Mouse (Mus musculus) lung, embryonic 16.5 days (tissue): ENCODE measurements around the gene Ppp1r9a. TPM values are rescaled to one million over a fixed set of nuclear protein-coding genes. Genes with fewer than 3 reads are reported as not detected.
A peak's percentile ranks its signal among the peaks of the same experiment; 100 is the strongest.
"Not testable (repeated sequence)": the region's sequence is repeated elsewhere in the genome, so short reads cannot be mapped to it uniquely, and the experiment has no call there.

Experiments used
- ATAC-seq: fragments of 200-750 bp; cut with Nextera tagmentation; 2 replicates; pipeline ENCODE4 v1.8.0; 2017; ENCODE audit warnings: low read depth, mild to moderate bottlenecking, moderate library complexity
- H3K27ac ChIP-seq: fragments of 300-500 bp; sonication (generic); 2 replicates; pipeline ENCODE4 v1.5.1; 2014; ENCODE audit warnings: mild to moderate bottlenecking, control low read depth, low read length
- H3K27me3 ChIP-seq: fragments of 300-500 bp; sonication (generic); 2 replicates; pipeline ENCODE4 v1.6.1; 2014; ENCODE audit warnings: low read depth, low read length, mixed read lengths; ENCODE audit not compliant: control insufficient read depth, insufficient read depth
- H3K36me3 ChIP-seq: fragments of 300-500 bp; sonication (generic); 2 replicates; pipeline ENCODE4 v1.6.1; 2014; ENCODE audit warnings: low read length; ENCODE audit not compliant: control insufficient read depth, insufficient read depth
- H3K4me1 ChIP-seq: fragments of 300-500 bp; sonication (generic); replicated peaks from 2 replicates; pipeline ENCODE4 v1.6.1; 2014; ENCODE audit warnings: low read length, mixed read lengths; ENCODE audit not compliant: control insufficient read depth, insufficient read depth
- H3K4me2 ChIP-seq: fragments of 300-500 bp; sonication (generic); 2 replicates; pipeline ENCODE4 v1.6.1; 2014; ENCODE audit warnings: low read depth, low read length, control low read depth
- H3K4me3 ChIP-seq: fragments of 300-500 bp; sonication (generic); 2 replicates; pipeline ENCODE4 v1.5.1; 2014; ENCODE audit warnings: mild to moderate bottlenecking, low read length, control low read depth
- H3K9ac ChIP-seq: fragments of 300-500 bp; sonication (generic); 2 replicates; pipeline ENCODE4 v1.6.1; 2014; ENCODE audit warnings: low read length, control low read depth
- H3K9me3 ChIP-seq: fragments of 300-500 bp; sonication (generic); 2 replicates; pipeline ENCODE4 v1.6.1; 2016; ENCODE audit warnings: low read length; ENCODE audit not compliant: control insufficient read depth
- WGBS: fragments of 180-500 bp; shearing (Covaris S2); extraction: QIAGEN DNeasy Blood & Tissue Kit; methylation state at CpG from one replicate; pipeline ENCODE4 v1.1.7; 2014; 5-methylcytosine and 5-hydroxymethylcytosine counted together
- polyA plus RNA-seq: library from polyadenylated mRNA; unstranded; fragments of >200 nt; fragmentation: Nextera tagmentation; extraction: Ambion mirVana; gene quantifications from 2 replicates; pipeline ENCODE4 v1.2.1, GENCODE M21; 2015

The Ppp1r9a gene
- polyA plus RNA-seq, 1 experiment from 2014 or later: 15.4 TPM

DNA sequence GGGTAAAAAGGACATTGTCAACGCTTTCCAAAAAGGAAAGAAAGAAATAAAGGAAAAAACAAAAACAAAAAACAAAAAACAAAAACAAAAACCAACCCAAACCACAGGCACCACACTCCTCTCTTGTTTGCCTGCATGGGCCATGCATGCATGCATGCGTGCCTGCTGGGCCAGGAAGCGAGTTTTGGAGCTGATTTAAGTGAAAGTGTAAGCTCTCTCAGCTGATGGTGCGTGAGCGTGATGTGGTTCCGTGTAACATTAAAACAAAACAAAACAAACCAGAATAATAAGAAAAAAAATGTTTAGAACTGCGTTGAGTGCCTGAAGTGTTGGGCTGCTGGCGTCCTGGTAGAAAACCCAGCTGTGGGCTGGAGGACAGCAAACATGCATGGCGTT, 1.3 kb downstream of the Ppp1r9a start:
- H3K9me3 ChIP-seq: no peaks in the 10 kb centered on the region
- peak overlapping the region; percentile 86 for H3K9ac ChIP-seq
- no peaks in the 10 kb centered on the region for H3K27me3 ChIP-seq
- peak overlapping the region; percentile 89 for H3K27ac ChIP-seq
- no peaks in the 10 kb centered on the region for H3K36me3 ChIP-seq
- peaks cover 4% of the 10 kb centered on the region; the same call in 1 of the 2 replicates for H3K4me1 ChIP-seq
- peak overlapping the region; percentile 69 for H3K4me3 ChIP-seq
- ATAC-seq: peak; percentile 14; the same call in 1 of the 2 replicates
- under 1% methylated on average over 9 of the region's 9 CpGs for WGBS
- peak overlapping the region; percentile 66 for H3K4me2 ChIP-seq

DNA sequence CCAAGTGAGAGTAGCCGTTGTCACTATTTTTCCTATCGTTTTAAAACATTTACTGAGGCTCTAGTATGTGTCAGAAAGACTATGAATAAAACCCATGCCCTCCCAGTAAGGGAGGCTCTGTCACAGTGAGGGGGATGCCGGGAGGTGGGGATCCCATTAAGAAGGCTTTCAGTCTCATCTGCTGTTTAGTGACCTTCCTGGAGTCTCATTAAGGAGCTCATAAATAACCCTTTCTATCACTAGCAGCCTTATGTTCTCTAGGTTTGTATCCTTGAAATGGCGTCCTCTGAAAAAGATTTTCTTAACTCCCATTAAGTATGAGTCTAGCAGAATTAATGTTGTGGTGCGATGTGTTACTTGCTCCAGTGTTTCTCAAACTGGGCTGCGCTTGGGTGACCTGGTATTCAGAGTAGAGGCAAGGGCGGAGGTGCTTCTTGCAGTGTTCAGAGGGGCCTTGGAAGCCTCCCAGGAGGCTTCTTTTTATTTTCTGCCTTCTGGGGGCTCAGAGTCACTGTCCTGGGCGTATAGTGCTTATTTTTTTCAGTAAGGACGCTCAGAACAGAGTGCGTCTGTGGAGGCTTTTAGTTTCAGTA, 7.4 kb downstream of the Ppp1r9a start:
- no peak overlapping the region for H3K27ac ChIP-seq
- no peak overlapping the region for H3K4me3 ChIP-seq
- peaks cover 7% of the 10 kb centered on the region for H3K4me1 ChIP-seq
- no peaks in the 10 kb centered on the region for H3K27me3 ChIP-seq
- WGBS: 67% methylated on average over 10 of the region's 10 CpGs
- H3K4me2 ChIP-seq: no peak overlapping the region
- H3K9me3 ChIP-seq: no peaks in the 10 kb centered on the region
- H3K9ac ChIP-seq: no peak overlapping the region; the same call in 1 of the 2 replicates
- no peak for ATAC-seq
- no peaks in the 10 kb centered on the region for H3K36me3 ChIP-seq

DNA sequence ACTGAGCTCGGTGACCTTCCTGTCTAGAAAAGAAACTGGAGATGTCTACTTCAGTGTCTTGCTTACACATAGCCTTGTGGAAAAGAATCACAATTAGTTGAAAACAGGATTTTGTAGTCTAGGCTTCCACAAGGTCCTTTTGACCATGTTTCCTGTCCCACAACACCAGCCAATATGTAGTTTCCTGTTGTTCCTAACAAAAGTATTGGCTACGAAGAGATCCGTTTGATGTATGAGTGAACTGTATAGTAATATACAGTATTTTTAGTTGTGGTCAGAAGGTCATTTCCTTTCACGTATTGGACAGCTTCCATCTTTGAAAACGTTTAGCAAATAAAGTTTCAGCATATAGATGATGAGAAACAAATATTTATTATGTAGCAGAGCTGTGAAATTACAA, 15.8 kb downstream of the Ppp1r9a start:
- H3K27ac ChIP-seq: peak overlapping the region; percentile 68
- peak; percentile 56 for ATAC-seq

DNA sequence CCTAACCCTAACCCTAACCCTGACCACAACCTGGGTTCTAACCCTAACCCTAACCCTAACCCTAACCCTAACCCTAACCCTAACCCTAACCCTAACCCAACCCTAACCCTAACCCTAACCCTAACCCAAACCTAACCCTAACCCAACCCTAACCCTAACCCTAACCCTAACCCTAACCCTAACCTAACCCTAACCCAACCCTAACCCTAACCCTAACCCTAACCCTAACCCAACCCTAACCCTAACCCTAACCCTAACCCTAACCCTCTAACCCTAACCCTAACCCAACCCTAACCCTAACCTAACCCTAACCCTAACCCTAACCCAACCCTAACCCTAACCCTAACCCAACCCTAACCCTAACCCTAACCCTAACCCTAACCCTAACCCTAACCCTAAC, 21.1 kb downstream of the Ppp1r9a start:
- H3K4me2 ChIP-seq, H3K27me3 ChIP-seq, H3K4me1 ChIP-seq, H3K4me3 ChIP-seq, H3K36me3 ChIP-seq, H3K27ac ChIP-seq, H3K9me3 ChIP-seq, H3K9ac ChIP-seq: not testable (repeated sequence)
- ATAC-seq: peak; percentile 52; the same call in 1 of the 2 replicates

More for the DNA sequence above, 15.8 kb downstream of the Ppp1r9a start:
- no peak overlapping the region for H3K4me2 ChIP-seq
- H3K36me3 ChIP-seq: peaks cover 7% of the 10 kb centered on the region
- H3K9ac ChIP-seq: no peak overlapping the region
- no peak overlapping the region for H3K4me3 ChIP-seq
- H3K4me1 ChIP-seq: no peaks in the 10 kb centered on the region
- no peaks in the 10 kb centered on the region for H3K27me3 ChIP-seq
- H3K9me3 ChIP-seq: no peaks in the 10 kb centered on the region
- 46% methylated on average over 5 of the region's 5 CpGs for WGBS

DNA sequence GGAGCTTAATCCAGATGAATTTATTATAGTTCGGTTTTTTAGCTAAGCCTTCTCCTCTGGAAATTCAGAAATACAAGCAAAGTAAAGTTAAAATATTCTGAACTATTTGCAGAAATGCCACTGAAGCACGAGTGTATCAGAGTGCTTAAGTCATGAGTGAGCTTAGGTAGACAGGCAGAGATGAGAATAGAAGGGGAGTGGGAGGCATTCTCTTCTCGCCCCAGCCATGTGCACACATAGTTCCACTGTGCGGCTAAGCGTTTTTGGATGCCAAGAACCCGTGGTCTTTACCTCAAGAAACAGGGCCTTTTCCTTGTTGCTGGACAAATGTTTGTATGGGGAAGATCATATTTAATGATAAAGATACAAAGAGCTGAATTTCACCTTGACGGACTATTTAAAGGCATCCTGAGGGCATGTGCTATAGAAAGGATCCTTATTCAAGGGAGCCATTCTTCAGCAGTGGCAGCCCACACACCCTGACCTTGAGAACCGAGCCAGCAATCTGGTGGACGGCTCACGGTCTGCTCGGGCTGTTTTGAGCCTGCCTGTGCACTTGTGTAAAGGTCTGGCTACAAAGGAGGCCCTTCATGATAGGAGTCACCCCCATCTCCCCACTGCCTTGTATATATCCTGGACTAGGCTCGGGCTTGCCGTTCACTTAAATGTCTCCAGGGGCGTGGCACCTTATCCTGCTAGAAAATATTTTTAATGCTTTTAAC, 23.4 kb downstream of the Ppp1r9a start:
- Histone ChIP-seq H3K36me3 (no peaks in the 10 kb centered on the region), H3K9me3 (no peaks in the 10 kb centered on the region), H3K4me3 (no peak overlapping the region), H3K27ac (no peak overlapping the region), H3K4me1 (no peaks in the 10 kb centered on the region), H3K4me2 (no peak overlapping the region), H3K27me3 (no peaks in the 10 kb centered on the region), H3K9ac (no peak overlapping the region)
- 54% methylated on average over 14 of the region's 14 CpGs for WGBS
- ATAC-seq: no peak

DNA sequence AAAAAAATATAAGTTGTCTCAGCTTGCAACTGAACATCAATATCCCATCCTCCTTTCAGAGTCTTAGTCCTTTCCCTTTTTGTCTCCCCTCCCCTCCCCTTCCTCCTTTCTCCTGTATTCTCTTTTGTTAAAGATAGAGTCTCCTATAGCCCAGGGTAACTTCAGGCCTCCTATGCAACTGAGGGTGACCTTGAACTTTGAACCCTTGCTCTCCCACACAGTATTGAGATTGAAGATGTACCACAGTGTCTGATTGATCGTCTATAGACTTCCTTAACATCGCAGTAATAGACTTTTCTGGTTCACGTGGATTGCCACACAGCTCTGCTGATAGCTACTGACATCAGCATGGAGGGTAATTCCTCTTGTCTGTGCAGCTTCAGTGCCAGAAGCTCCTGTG, 27.6 kb downstream of the Ppp1r9a start:
- Histone ChIP-seq H3K27ac (no peak overlapping the region), H3K9ac (no peak overlapping the region), H3K36me3 (no peaks in the 10 kb centered on the region), H3K27me3 (no peaks in the 10 kb centered on the region), H3K4me3 (no peak overlapping the region), H3K9me3 (no peaks in the 10 kb centered on the region), H3K4me1 (no peaks in the 10 kb centered on the region), H3K4me2 (no peak overlapping the region)
- ATAC-seq: no peak
- WGBS: 87% methylated on average over 3 of the region's 3 CpGs

DNA sequence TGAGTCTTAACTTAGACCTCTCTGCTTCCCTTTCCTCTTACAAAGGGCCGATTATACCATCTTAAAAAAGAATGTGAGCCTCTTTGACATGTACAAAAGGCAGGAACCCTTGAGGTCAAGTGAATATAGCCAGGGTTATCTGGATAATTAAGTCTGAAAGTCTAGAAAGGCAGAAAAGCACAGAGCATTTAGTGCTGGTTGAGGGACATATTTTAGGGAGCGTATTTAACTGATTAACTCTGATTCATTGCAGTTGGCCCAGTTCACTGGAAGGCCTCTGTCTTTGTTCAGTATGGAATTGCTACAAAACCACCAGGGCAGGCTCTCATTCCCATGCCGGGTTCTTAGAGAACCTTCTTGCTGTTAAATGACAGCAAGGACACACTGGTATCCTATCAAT, 36.2 kb downstream of the Ppp1r9a start:
- no peak overlapping the region for H3K4me2 ChIP-seq
- H3K36me3 ChIP-seq: no peaks in the 10 kb centered on the region
- H3K9ac ChIP-seq: no peak overlapping the region
- H3K27me3 ChIP-seq: no peaks in the 10 kb centered on the region
- no peaks in the 10 kb centered on the region for H3K9me3 ChIP-seq
- H3K4me3 ChIP-seq: no peak overlapping the region
- ATAC-seq: no peak
- H3K27ac ChIP-seq: 0 out of 2 replicates have a peak overlapping the region, but pooled peaks have one; percentile 7
- peaks cover 5% of the 10 kb centered on the region for H3K4me1 ChIP-seq
- 40% methylated on average over 3 of the region's 3 CpGs for WGBS

DNA sequence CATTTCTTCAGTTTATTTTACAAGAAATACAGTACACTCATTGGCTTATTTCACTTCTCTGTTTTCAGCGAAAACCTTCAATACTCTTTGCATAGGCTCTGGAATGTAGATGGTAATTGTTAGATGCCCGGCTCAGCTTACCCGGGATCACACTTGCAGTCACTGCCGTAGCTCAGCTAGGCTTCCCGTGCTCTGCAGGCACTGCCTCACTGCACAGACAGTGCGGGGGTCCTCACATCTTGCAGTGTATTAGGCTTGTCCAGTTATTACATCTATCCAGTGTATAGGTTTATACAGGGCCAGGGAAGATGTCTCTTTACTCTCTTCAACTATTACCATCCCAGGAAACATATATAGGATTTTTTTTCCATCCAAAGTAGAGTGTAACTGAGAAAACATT, 37.4 kb downstream of the Ppp1r9a start:
- H3K36me3 ChIP-seq: no peaks in the 10 kb centered on the region
- no peaks in the 10 kb centered on the region for H3K27me3 ChIP-seq
- peaks cover 5% of the 10 kb centered on the region for H3K4me1 ChIP-seq
- no peak overlapping the region for H3K27ac ChIP-seq
- 71% methylated on average over 6 of the region's 6 CpGs for WGBS
- no peak overlapping the region for H3K4me3 ChIP-seq
- no peaks in the 10 kb centered on the region for H3K9me3 ChIP-seq
- ATAC-seq: no peak
- H3K4me2 ChIP-seq: no peak overlapping the region
- no peak overlapping the region for H3K9ac ChIP-seq

DNA sequence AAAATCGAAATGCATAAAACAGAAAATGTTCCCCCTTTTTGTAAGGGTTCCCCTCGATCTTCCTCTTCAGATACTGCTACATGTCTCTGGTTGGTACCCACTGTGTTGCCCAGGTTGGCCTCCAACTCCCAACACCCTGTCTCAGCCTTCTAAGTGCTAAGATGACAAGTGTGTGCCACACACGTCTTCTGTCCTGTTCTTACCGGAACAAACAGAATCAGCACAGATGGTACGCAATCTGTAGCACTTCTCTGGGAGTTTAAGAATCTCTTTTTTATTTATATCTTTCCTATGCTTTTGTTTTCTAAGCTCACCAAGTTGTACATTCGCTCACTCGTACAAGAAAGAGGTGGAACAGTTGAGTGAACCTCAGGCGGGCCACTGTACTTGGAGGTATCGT, 37.9 kb downstream of the Ppp1r9a start:
- H3K9ac ChIP-seq: no peak overlapping the region
- H3K4me2 ChIP-seq: no peak overlapping the region
- H3K4me1 ChIP-seq: peaks cover 5% of the 10 kb centered on the region
- 81% methylated on average over 9 of the region's 9 CpGs for WGBS
- H3K36me3 ChIP-seq: no peaks in the 10 kb centered on the region
- no peak overlapping the region for H3K27ac ChIP-seq
- no peaks in the 10 kb centered on the region for H3K27me3 ChIP-seq
- ATAC-seq: no peak
- H3K4me3 ChIP-seq: no peak overlapping the region
- no peaks in the 10 kb centered on the region for H3K9me3 ChIP-seq
